Mouse (Mus musculus): ENCODE results near the gene Rbm5. TPM values are rescaled to one million over a fixed set of nuclear protein-coding genes. Genes with fewer than 3 reads are reported as not detected.

Rbm5 gene
- total RNA-seq (2021) = 10 to 100 TPM; 34.3 to 40.5 TPM
- long read RNA-seq, experiment 1, full-length matches to known transcripts = 41 of 47 reads
- long read RNA-seq, experiment 1, partial matches to known transcripts = 4 of 47 reads
- long read RNA-seq, experiment 1, other reads (novel, unspliced or antisense) = 2 of 47 reads
- long read RNA-seq, experiment 2, full-length matches to known transcripts = 35 of 41 reads
- long read RNA-seq, experiment 2, partial matches to known transcripts = 3 of 41 reads
- long read RNA-seq, experiment 2, other reads (novel, unspliced or antisense) = 3 of 41 reads

DNA sequence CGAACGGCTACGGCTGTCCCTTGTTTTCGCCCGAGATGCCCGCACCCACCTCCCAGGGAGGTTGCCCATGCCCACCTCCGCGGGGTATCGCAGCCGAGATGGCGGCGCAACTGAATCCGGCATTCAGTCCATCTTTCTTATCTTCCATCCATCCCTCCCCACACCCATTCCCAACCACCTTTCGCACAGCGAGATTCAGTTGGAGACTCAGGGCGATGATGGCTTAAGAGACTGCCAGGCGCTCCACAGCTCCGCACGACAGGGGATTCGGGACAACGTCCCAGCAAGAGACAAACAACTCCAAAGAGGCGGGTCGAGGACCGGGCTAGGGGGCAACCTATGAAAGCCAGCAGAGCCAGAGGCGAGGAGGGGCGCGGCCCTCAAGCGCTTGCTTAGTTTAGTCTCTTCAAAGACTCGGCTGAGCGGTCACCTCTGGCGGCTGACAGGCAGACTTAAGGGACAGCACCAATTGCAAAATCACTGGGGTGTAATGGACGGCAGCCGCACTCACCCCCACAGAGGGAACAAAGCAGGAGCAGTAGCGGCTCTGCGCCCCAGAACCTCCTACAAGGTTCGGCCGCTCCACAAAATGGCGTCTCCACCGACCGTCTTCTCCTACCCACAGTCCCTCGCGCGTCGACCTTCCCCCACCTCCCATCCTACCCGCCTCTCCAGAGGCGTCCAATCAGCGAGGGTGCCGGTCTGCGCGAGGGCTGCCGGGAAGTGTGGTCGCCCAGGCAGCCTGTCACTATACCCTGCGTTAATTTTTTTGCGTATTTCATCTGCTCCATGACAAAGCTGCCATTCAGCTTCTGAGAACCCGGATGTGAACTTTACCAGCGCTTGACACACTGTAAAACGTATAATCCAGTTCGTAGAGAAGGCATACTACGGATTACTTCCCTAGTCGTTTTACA lies at the start of gene Rbm5:
TSS of gene Rbm5 (minus strand) at position 623 of the 917 bp plus-strand sequence.
- DNase-seq (ENCODE audit: low spot score) = peak; percentile 92

DNA sequence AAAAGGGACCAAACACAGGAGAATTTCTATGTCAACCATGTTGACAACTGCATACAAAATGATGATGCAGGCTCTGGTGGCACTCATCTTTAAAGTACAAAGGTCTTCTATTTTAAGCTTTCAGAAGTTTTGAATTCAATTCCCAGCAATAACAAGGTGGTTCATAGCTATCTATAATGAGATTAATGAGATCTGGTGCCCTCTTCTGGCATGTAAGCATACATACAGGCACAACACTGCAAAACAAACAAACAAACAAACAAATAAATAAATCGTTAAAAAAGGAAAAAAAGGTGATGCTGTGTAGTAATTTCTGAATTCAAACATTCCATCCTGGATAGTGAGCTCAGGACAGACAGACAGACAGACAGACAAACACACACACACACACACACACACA lies 41.3 kb upstream of the Rbm5 start:
- no peak for DNase-seq (ENCODE audit: low spot score)

DNA sequence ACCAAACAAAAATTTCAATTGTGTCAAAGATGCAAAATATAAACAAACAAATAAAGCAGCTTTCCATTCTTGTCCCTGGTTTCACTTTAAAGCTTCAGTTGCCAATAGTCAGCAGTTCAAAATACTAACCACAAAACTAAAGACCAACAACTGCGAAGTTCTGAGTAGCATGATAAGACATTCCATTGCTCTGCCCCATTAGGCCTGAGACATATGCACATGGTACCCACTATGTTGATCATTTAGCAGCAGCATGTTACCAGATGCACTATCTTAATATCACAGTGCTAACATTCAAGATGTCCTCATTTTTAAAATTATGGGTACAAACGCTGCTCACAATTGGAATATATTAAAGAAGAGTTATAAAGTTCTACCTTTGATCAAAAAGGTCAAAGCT lies 40.2 kb upstream of the Rbm5 start:
- no peak for DNase-seq (ENCODE audit: low spot score)

DNA sequence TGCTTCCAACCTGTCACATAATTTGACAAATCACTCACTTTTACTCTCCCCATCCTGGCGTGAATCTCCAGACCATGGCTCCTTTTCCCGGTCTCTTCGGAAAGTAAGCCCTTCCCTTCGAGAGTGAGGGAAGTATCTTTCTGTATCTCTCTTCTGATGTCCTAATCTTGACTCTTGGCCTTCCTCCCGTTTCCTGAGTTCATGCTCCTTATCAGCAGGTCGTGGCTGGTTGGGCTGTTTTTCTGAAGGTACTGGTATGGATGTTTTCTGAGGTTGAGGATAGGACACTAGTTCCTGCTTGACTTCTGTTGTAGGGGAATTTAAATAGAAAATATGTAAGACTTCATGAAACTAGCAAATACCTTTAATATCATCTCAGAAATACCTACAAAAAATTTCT lies 20.9 kb upstream of the Rbm5 start:
- no peak for DNase-seq (ENCODE audit: low spot score)

DNA sequence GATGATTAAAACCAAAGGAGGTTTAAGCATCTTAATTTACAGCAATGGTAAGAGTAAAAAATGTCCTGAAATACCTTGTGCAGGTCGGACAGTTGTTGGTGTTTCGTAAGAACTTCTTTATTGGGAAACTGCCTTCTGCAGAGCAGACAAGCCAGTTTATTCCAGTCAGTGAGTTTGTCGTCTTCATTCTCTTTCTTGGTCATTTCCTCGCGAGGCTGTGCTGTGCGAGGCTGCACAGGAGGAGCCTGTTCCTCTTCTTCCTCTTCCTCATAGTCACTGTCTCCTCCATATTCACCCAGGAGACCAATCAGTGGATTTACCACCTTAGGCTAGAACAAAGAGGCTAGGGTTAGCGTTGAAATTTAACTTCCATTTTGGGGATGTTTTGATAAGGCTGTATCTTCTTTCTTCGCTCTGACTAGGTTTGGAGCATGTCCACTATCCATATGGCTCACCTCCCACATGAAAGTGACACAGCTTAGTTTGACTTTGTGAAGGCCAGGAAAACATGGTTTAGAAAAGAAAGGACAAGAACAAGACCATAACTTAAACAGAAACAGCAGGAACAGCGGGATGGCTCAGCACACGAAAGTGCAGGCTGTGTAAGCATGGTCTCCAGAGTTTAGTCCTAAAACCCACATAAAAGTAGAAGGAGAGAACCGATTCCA lies 11.9 kb upstream of the Rbm5 start:
- DNase-seq (ENCODE audit: low spot score) = no peak

DNA sequence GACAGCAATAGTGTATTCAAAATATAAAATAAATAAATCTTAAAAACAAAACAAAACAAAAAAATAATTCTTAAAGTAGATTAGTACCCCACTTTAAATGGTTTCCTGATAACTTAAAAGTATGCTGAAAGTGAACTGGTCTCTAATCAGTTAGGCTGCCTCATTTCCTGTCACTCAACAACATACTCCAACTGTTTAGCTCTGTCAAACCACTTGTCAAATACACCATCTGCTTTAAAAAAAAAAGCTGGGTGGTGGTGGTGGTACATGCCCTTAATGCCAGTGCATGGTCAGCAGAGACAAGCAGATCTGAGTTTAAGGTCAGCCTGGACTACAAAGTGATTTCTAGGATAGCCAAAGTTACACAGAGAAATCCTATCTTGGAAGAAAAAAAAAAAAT lies 6.0 kb upstream of the Rbm5 start:
- DNase-seq (ENCODE audit: low spot score) = no peak

DNA sequence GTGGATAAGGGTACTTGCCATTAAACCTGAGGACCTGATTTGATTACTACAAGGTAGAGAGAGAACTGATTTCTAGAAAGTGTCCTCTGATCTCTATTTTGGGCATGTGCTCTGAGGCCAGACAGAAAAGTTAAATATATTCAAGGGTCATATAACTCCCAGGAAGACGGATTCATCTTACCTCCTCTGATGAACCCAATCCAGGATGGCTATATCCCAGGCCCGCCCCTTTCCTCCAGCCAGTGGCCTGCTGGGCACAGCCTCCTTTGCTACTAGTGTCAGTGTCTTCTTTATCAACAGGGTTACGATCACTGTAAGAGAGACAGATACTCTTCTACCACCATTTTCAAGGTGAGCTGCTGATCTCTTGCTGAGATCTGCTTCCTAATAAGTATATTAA lies 3.6 kb upstream of the Rbm5 start:
- DNase-seq (ENCODE audit: low spot score) = peak; percentile 74

DNA sequence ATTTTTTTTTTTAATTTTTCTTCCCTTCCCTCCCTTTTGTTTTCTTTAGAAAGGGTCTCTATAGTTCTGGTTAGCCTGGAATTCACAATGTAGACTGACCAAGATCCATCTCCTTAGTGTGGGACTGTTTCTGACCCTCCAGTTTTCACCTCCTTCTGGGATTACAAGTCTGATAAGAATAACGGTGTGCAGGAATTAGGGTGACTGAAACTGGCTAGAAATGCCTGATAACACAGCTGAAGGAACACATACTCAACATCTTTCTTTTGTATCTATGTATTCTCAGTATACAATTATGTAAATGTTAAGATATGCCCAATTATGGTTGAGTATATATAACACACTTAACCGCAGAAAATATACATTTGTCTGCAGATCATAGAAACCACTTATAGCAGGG lies 986 bp upstream of the Rbm5 start:
- DNase-seq (ENCODE audit: low spot score) = no peak

DNA sequence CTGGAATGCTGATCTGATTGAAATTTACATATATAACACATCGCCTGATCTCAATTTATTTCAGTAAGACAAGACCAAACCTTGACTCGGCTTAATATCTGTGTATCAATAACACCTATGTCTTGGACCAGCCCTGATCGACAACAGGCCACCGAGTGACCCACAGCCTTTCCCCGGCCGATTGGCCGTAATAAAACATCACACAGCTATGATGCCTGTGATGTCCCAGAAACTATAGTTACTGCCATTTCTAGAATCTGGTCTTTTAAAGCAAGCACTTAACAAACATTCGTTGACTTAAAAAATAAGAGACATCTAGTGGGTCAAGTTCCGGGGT lies 791 bp downstream of the Rbm5 start:
- no peak for DNase-seq (ENCODE audit: low spot score)

DNA sequence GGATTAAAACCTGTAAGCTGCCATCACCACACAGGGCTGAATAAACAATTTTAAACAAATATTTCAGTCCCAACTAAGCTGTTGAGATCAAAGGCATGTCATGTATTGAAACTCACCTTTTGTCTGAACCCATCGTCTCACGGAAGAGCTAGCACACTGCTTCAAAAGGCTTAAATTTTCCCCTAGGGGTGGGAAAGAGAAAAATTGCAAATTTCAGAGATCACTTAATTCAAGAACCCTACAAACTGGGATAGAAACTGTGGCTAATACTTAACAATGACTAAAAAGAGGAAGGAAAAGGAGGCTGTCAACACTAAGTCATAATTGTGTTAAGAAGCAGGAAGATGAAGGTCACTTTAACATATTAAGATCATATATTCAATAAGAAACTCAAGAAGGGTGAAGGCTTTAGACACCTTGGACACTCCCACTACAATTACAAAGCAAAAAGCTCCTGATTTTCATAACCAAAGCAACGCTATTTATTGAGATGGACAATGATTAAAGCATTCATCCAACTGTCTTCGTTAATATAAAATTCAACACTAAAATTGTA lies 1.3 kb downstream of the Rbm5 start:
- DNase-seq (ENCODE audit: low spot score) = no peak

DNA sequence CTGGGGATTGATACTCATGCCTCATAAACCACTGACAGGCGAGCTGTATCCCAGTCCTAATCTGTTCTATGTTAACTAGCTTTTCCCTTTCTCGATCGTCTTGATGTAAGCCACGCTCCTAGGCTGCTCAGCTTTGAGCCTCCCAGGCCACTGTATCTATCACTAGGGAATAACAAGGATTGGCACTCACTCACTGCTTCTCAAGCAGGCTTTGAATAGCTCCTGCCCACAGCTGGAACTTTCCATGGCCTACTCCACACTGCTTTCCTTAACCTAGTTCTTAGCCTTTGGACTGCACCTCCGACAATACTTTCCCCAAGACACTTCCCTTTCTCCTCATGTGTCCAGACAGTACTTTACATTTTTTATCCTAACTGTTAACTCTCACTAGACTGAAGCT lies 1.9 kb downstream of the Rbm5 start:
- DNase-seq (ENCODE audit: low spot score) = no peak

DNA sequence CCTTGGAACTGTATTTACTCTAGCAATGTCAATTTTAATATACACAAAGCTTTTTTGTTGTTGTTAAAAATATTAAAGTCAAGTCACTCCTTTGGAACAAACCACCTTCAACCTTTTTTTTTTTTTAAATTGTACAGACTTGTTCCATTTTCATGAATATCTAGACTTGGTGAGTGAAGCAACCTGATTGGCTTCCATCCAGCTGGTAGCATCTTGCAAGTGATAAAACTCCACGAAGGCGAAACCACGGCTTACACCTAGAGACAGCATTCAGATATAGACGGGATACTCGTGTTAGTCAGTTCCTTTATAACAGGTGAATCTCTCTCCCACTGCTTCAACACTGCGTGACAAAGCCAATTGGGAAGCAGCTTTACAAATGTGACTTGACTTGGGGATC lies 11.2 kb downstream of the Rbm5 start:
- DNase-seq (ENCODE audit: low spot score) = no peak

DNA sequence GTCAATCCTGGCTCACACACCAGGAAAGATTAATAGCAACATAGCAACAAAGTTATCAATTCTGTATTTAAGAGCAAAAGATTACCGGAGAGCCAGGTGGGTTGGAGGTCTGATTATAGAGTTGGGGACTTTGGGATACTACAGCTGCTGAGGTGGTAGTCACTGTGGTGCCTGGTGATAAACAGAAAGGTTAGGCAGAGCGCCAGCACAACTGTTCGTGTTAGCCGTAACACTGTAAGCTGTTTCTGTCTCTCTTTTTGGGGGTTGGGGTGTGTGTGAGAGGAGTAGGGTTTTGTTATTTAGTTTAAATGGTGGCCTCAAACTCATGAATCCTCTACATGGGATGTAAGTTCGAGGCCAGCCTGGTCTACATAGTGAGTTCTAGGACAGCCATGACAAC lies 20.4 kb downstream of the Rbm5 start:
- DNase-seq (ENCODE audit: low spot score) = no peak

DNA sequence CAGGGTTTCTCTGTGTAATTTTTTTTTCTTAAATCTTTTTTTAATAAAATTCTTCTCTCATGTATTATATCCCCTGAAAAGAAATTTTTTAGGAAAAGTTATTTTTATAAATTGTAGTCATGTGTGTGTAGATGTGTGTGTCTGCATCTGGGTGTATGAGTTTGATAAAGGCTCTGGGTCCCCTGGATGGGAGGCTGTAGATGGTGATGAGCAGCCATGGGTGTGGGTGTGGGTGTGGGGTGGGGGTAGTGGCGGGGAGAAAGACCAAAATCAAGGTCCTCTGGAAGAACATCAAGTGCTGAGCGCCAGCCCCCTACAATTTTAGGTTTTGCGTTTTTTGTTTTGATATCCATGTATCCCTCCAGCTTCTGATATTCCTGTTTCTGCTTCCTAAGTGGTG lies 22.7 kb downstream of the Rbm5 start:
- DNase-seq (ENCODE audit: low spot score) = no peak

DNA sequence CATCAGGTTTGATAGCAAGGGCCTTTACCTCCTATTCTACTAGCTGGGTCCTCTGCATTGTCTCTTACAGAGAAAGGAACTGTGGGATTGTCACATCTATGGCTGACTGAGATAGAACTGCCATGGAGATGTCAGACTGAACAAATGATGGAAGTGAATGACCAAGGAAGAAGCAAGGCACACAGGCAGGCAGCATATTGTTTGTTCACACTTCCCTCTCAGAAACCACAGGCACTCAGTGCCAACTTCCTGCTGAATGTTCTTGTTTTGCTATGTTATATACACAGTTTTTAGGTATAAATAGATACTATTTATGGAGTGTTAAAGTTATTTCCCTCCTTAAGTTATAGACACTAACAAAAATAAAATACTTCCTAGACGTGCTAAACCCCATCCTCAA lies 23.5 kb downstream of the Rbm5 start:
- DNase-seq (ENCODE audit: low spot score) = no peak

DNA sequence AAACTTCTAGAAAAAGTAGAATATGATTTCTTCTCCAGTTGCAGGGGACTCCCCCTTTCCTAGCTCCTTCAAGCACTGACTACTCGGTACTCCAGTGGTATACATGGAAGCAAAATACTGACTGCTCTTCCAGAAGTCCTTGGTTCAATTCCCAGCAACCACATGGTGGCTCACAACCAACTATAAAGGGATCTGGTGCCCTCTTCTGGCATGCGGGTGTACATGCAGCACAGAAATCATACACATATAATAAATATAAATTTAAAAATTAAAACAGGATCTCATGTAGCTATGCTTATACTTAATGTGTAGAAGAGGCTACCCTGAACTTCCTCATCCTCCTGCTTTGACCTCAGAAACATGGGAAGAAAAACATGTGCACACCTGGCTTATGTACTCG lies 24.1 kb downstream of the Rbm5 start:
- no peak for DNase-seq (ENCODE audit: low spot score)

DNA sequence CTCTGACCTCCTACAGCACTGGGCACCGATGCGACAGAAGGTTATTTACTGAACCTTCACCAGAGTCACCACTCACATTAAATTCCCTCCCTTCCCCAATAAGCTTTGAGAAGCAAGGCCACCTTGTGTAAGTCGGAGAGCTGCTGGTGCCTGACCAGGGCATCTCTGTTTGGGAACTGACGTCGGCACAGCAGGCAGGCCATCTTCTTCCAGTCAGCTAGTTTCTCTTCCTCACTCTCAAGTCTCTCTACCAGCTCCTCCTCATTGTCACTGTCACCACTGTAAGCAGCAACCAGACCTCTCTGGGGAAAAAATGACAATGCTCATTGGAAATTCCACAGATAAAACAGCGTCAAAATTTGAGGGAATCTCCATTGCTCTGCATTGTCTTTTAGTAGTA lies 26.7 kb downstream of the Rbm5 start:
- no peak for DNase-seq (ENCODE audit: low spot score)

DNA sequence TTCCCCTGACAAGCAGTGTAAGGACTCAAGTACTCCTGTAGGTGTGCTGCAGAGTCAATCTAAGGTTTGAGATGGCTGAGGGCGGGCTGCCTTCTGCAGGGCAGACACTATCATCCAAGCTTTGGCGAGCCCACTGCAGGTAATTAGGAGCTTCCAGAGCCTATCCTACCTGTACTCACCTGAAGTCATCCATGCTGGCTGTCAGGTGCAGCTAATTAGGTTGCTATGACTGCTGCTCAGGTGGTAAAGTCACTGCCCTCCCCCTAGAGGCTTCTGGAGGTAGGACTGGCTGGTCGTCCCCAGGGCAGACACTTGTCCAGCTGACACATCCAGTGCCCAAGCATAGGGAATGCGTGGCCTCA lies 32.0 kb downstream of the Rbm5 start:
- DNase-seq (ENCODE audit: low spot score) = no peak

DNA sequence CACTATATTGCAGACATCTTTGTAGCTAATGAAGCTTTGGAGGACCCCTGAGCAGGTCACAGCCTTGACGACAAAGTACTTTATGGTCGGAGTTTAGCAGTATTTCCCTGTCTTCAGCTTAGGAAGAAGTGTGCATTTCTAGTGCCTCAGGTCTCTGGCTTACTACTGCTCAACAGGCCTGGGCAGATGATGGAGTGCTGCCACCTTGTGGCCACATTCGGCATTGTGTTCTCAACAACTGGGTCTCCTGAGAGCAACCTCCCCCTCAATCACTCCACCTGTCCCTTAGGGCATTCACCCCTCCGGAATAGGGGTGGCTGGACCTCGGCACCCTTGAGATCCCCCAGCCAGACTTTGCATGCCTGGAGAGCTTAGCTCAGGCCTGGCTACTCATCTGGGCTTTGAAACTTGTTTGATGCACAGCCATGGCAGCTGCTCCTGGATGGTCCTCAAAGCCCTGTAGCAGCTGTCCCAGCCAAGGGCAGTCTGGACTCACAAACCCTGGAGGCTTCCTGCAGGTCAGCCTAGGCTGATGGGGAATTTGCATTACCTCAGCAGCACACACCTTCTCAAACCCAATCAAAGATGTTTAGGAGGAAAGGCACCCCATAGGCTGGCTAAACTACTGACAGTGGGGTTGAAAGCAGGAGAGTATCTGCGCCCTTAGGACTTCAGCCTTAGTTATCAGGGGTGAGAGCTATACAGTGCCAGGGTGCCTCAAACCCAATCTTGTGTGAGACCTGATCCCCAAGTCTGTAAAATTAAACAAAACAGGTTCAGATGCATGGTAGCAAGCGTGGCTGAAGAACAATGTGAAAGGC lies 32.6 kb downstream of the Rbm5 start:
- peak; percentile 84 for DNase-seq (ENCODE audit: low spot score)

DNA sequence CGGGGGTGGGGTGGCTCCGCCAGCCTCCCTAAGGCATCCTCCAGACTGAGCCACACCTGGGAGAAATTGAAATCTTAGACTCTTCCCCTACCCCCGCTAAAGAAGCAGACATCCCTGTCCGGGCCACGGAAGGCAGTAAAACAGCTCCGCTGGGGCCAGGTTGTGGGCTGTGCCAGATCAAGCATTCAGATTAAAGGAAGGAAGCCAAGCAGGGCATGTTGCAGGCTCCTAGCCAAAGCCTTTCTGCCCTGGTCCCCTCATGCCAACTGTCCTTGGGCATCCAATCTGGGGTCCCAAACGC lies 34.7 kb downstream of the Rbm5 start:
- DNase-seq (ENCODE audit: low spot score) = no peak

DNA sequence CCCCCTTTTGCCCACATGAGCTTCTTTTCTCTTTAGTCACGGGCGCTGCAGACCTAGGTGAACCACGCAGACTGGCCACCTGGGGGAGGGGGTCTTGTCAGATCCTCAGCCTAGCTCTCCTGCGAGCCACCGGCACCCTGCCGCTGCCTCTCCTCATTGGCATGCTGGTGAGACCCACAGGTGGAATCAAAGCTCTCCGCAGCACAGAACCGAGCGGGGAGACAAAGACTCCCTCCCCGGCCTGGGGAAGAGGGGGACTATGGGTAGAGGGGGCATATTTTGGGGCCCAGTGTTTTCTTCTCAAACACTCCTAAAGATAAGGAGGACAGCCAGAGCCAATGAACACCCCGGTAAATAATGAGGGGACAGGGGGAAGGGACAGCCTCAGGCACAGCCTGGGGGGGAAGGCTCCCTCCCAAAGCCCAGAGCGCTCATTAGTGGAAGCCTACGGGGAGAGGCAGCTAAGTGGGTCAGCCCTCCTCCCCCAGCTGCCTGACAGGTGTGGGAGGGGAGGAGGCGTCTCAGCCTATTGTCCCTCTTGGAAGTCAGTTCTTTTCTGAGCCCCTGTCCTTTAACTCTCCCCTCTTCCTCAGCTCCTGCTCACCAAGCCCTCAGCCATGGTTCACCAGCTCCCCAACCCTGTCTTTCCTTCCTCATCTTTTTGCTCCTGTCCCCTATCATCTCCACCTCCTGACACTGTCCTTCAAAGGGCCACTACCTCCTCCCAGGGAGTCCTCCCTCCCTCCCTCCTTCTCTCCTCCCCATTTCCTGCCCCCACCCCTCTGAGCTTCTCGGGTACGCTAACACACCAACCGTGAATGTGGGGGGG lies 35.2 kb downstream of the Rbm5 start:
- DNase-seq (ENCODE audit: low spot score) = no peak
